Mouse (Mus musculus): ENCODE measurements at regions not wholly inside any gene's neighbourhood (a gene's known extent, or its start where the extent isn't known, plus 50 kb on each side); places are given as distances from the start of the nearest gene placed in this dataset.

GRCm38 (mm10) chr3:150752787-150753186, 684.9 kb upstream of the Adgrl4 start:
- no peak for DNase-seq

- DNase-seq = no peak
Measured at GRCm38 (mm10) chr3:150759854-150760253, 677.8 kb upstream of the Adgrl4 start.

GRCm38 (mm10) chr3:150784576-150784975, 653.1 kb upstream of the Adgrl4 start:
- DNase-seq = no peak

- DNase-seq = no peak
Measured at GRCm38 (mm10) chr3:150817807-150818206, 619.9 kb upstream of the Adgrl4 start.

- no peak for DNase-seq
Measured at GRCm38 (mm10) chr3:150819369-150819768, 618.3 kb upstream of the Adgrl4 start.

- no peak for DNase-seq
Measured at GRCm38 (mm10) chr3:150820039-150820438, 617.6 kb upstream of the Adgrl4 start.

DNA sequence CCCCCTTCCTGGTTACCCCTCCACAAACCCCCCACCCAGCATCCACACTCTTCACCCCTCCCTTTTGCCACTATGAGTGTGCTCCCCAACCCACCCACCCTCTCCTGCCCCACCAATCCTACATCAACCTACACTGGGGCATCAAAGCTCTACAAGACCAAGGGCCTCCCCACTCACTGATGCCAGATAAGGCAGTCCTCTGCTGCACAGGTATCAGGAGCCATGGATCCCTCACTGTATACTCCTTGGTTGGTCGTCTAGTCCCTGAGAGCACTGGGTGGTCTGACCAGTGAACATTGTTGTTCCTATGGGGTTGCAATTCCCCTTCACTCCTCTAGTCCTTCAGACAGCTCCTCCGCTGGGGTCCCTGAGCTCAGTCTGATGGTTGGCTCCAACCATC, 591.7 kb upstream of the Adgrl4 start:
- DNase-seq = no peak

DNA sequence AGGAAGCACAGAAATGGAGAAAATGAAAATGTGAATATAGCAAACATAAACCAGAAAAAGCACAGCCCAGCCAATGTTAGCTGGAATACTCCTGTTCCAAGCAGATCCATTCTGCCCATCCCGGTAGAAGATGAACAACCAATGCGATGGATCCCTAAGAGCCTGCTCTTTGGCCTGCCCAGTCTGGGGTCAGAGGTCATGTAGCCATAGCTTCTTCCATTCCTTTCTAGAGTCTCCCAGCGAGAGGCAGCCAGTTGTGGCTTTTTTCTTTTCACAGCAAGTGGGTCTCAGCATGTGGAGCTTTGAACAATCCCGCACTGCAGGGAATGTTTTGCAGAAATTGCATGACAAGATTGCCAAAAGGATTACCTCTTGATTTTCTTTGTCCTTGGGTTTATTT, 585.6 kb upstream of the Adgrl4 start:
- DNase-seq = no peak

DNA sequence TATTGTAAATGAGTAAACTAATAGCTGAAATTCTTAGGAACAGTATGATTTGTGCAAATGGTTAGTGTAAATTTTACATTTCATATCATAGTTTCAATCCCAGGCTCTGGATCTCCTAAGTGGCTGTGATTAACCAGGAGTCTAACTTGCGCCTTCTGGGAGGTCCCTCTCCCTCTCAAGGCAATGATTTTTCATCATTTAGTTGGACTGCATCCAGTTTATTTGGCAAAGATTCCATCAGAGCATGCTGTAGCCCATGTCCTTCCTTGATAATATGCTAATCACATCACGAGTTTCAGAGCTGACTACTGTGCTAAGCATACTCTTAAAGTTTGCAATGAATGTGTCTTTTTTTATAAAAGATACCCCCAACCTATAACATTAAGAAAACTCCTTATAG, 541.0 kb upstream of the Adgrl4 start:
- DNase-seq = no peak

DNA sequence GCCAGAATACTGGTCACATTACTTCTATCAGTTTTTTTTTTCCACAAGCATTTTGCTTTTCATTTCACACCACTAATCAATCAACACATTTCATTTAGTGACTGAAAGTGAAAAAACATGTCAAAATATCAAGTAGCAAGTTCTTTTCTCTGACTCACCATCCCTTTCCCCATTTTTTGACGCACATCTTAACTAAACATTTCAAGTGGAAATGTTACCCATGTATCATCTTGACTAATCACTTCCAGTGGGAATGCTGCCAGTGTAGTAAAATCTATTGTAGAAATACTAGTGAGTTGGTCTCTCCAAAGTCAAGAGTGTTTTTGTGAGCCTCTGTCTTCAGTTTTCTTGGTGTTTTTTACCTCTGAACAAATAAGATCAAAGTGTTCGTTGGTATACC, 527.6 kb upstream of the Adgrl4 start:
- DNase-seq = peak; percentile 15

DNA sequence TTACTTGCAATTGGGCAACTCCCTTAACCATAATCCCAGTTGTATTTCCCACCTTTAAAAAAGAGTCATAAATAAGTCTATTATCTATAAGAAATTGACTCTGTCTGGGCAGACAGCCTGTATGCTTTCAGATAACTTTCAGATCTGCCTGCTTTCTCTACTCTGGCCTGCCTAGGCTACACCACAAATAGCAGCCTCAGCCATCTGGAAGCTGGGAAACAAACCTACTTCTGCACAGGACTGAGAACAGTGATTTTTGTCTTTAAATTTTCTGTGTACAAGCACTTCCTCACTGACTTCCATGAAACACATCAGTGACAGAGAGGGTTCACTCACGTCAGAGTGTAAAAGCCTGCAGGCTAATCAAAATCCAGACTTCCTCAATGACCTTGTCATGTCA, 482.8 kb upstream of the Adgrl4 start:
- DNase-seq = no peak

DNA sequence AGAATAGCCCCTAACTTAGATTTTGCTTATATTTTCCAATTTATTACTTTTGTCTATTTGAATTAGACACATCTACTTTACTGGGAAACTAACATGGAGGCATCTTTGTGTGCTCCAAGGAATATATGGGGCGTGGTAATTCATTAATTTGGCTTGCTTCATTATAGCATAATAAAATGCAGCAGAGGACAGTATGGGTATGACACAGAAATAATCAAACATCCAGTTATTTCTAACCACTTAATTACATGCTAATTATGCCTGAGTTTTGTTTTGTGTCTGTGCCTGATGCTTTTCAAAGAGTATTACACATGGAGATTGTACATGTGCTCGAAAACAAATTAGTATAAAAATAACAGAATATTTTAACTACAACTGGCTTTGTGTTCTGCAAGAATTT, 438.0 kb upstream of the Adgrl4 start:
- no peak for DNase-seq

DNA sequence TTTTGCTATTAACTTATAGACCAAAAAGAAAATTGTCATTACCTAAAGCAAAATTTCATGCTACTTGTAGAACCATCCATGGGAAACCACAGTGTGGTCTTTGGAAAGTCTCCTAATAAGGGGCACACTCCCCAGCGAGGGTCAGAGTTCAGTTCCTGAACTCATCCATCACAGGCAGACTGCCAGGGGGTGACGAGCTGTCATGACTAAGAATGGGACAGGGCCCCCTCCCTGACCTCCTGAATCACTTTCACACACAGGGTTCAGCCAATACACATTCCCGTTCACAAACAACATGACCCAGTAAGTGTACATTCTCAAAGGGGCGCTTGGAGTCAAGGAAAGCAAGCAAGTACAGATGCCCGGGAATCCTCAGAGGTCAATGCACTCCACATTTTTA, 437.5 kb upstream of the Adgrl4 start:
- DNase-seq = no peak

DNA sequence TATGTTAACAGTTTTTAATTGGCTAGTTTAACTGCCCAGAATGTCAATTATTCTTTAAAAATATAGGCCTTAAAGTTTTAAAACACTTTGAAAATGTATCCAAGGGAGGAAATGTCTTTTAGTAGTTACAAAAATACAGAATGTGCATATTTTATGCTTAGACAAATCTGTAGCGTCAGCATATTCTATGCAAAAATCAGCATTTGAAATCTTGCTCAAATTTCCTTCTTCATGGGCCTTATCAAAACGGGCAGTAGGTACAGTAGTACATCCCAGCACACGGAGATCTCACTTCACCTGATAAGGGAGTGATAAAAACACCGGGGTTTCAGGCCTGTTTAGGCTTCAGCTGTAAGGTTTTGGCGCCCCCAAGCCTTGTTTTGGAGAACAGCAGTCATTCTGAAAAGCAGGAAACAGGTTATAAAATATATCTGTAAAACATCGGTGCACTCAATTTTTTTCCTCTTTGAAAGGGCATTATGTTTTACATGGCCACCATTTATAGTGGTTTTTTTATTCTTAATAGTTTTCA, 435.7 kb upstream of the Adgrl4 start:
- peak; percentile 4 for DNase-seq

DNA sequence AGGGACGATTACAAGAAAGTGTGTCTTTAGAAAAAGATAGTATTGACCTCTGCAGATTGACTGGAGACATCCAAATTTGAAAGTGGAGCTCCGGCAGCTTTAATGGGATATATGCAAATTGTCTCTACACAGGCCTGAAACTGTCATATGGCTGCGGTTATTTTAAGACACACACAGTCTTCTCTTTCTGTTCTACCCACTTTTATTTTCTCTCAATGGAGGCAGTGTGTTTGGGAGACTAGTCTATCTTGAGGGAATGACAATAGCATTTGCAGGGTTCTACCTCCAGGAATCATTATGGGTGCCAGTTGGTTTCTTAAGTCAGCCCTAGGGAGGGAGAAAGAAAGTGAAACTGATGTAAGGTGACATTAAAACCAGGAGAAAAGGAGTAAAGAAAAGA, 434.2 kb upstream of the Adgrl4 start:
- DNase-seq = no peak

DNA sequence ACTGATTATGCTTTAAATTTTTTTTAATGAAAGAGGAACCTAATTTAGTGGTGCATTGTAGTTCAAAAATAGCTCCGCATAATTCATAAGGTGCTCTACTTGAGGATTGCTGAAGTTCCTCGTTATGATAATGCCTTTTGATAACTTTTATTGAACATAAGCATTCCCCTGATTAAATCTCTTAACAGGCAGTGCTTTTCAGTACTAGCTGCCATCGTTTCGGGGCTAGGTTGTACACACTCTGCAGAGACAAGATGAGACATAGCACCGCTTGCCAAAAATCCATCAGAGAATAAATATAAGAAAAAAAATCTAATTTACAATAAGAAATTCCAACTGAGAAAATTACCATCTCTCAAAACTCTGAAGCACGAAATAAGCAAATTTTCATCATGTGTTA, 433.7 kb upstream of the Adgrl4 start:
- no peak for DNase-seq

- no peak for DNase-seq
Measured at GRCm38 (mm10) chr3:151020014-151020413, 417.7 kb upstream of the Adgrl4 start.

GRCm38 (mm10) chr3:151057491-151057890, 380.2 kb upstream of the Adgrl4 start:
- DNase-seq = no peak

DNA sequence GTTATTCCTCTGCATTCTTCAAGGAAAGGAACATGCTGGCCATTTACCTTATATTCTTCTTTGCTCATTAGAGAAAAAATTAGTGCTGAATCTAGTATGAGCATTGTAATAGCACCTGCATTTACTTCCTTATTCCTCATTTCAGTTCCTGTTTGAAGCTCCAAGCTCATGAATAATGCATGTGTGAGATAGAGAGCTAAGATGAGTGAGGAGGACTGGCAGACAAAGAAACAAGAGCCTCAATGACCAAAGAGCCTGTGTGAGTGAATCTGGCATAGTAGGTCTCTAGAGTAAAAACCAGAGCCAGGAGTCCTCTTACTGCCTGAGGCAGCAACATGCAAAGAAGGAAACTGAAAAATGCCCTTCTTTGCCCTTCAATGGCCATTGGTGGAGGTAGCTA, 365.4 kb upstream of the Adgrl4 start:
- no peak for DNase-seq

DNA sequence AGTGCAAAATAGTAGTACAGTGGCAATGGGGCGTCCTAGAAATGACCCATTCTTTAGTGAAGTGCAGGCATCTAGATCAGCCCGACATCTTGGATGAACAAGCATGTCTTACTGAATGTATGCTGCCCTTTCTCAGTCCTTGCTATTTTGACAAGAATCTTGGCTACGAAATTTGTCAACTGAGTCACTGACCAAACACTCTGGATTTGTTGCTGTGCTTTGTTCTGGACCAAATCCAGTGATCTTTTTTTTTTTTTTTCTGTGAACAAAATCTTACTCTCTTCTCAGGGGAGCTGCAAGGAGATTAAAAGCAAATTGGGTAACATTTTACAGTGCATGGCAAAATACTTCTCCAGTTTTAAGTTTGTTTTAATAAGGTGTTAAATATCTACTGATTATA, 320.9 kb upstream of the Adgrl4 start:
- DNase-seq = no peak

GRCm38 (mm10) chr3:151117583-151118041, 320.1 kb upstream of the Adgrl4 start:
- no peak for DNase-seq

- no peak for DNase-seq
Measured at GRCm38 (mm10) chr3:151124131-151124530, 313.6 kb upstream of the Adgrl4 start.

- no peak for DNase-seq
Measured at GRCm38 (mm10) chr3:151146889-151147288, 290.8 kb upstream of the Adgrl4 start.

DNA sequence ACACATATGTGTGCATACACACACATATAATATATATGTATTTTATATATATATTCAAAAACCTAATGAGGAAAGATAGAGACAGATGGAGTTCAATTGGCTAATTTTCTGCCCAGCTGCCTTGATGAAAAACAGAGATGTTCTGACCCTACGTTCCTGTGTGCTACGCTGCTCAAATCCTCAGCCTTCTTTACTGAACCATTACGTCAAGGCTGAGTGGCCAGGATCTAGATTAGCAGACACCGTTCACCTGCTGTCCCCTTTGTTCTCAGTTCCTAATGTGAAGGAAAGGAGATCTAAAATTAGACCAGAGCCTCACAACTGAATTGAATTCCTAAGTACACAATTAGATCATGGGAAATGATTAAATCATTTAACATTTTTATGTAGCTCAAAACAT, 284.3 kb upstream of the Adgrl4 start:
- DNase-seq = no peak

DNA sequence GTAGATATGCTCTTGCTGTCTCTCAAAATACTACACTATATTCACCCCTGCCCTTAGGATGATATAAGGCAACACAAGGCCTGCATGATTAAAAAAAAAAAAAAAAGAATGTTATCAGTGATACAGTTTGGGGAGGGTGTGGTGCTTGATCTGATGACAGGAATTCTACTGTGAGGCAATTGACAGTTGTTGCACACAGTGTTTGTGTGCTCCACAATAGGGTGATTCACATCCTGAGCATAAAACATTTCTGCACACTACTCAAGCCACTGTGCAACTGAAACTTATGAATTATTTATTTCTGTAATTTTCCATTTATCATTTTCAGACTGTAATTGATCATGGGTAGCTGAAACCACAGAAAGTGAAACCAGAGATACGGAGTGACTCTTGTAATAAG, 277.2 kb upstream of the Adgrl4 start:
- DNase-seq = no peak

GRCm38 (mm10) chr3:151182132-151182531, 255.6 kb upstream of the Adgrl4 start:
- DNase-seq = no peak

All from lung, postnatal 36 days (tissue).